Mouse (Mus musculus): Measurements from ENCODE around the gene Tbcc. TPM values are rescaled to one million over a fixed set of nuclear protein-coding genes. Genes with fewer than 3 reads are reported as not detected.

The Tbcc gene
- total and polyA plus RNA-seq, 3 experiments, result 19.3 to 31.8 TPM; not detected in 1

GRCm38 (mm10) chr17:46897221-46897950, 6.9 kb downstream of the Tbcc start (continued):
- no peak for TF ChIP-seq USF1 (IDR thresholded peaks at IDR 0.05; ENCODE audit: low read depth, low read length)

- Histone ChIP-seq H3K9ac (ENCODE audit: control insufficient read depth, low read depth, low read length, poor library complexity, severe bottlenecking) (no peak overlapping the region), H3K79me2 (ENCODE audit: control insufficient read depth, insufficient read depth, low read length, poor library complexity) (no peaks in the 10 kb centered on the region), H3K36me3 (ENCODE audit: control insufficient read depth in 1 of 2, insufficient read depth in 2 of 2, low read length in 2 of 2) (no peaks in the 10 kb centered on the region), H3K4me3 (ENCODE audit: control insufficient read depth in 1 of 2, insufficient read depth in 1 of 2, low read depth in 2 of 2, low read length in 2 of 2) (no peak overlapping the region), H3K9me3 (replicated peaks; ENCODE audit: insufficient read depth, low read length) (no peaks in the 10 kb centered on the region), H3K27me3 (ENCODE audit: control insufficient read depth in 1 of 2, insufficient read depth in 2 of 2, low read length in 2 of 2) (no peaks in the 10 kb centered on the region), H3K27ac (ENCODE audit: control insufficient read depth, low read depth, low read length) (no peak overlapping the region), H3K4me1 (ENCODE audit: control insufficient read depth in 1 of 2, insufficient read depth in 2 of 2, low read length in 2 of 2) (peaks cover 0 to 3% of the 10 kb centered on the region in 2 experiments; a peak in 1 of 4 replicates)
- TF ChIP-seq CHD1 (IDR thresholded peaks at IDR 0.05; ENCODE audit: low read depth, low read length) (no peak), POLR2AphosphoS5 (IDR thresholded peaks at IDR 0.05; ENCODE audit: borderline replicate concordance, low read depth, low read length) (no peak), RCOR1 (IDR thresholded peaks at IDR 0.05; ENCODE audit: low read depth, low read length) (no peak), POLR2A (IDR thresholded peaks at IDR 0.05; ENCODE audit: control insufficient read depth in 1 of 2, insufficient read depth in 1 of 2, low read depth in 1 of 2, low read length in 2 of 2, poor library complexity in 1 of 2) (no peak), ZNF384 (IDR thresholded peaks at IDR 0.05; ENCODE audit: low read depth, low read length) (no peak), ELF1 (IDR thresholded peaks at IDR 0.05; ENCODE audit: low read depth, low read length) (no peak), USF1 (IDR thresholded peaks at IDR 0.05; ENCODE audit: low read depth, low read length) (no peak), TCF12 (IDR thresholded peaks at IDR 0.05; ENCODE audit: low read depth, low read length) (no peak), MAZ (IDR thresholded peaks at IDR 0.05; ENCODE audit: low read depth, low read length) (no peak), UBTF (IDR thresholded peaks at IDR 0.05; ENCODE audit: borderline replicate concordance, insufficient read depth, low read depth, low read length) (no peak), SIN3A (IDR thresholded peaks at IDR 0.05; ENCODE audit: low read length) (no peak), HCFC1 (IDR thresholded peaks at IDR 0.05; ENCODE audit: low read depth, low read length) (no peak)
- no peak for DNase-seq (ENCODE audit: low read depth, low spot score)
Measured at GRCm38 (mm10) chr17:46900941-46901340, 10.5 kb downstream of the Tbcc start.

GRCm38 (mm10) chr17:46903876-46904490, 13.5 kb downstream of the Tbcc start:
- H3K36me3 ChIP-seq (ENCODE audit: control insufficient read depth in 1 of 2, insufficient read depth in 2 of 2, low read length in 2 of 2), result no peaks in the 10 kb centered on the region
- H3K4me1 ChIP-seq (ENCODE audit: control insufficient read depth in 1 of 2, insufficient read depth in 2 of 2, low read length in 2 of 2), result peaks cover 0 to 3% of the 10 kb centered on the region in 2 experiments; a peak in 1 of 4 replicates
- H3K4me3 ChIP-seq (ENCODE audit: control insufficient read depth in 1 of 2, insufficient read depth in 1 of 2, low read depth in 2 of 2, low read length in 2 of 2), result no peak overlapping the region
- TF ChIP-seq SIN3A (IDR thresholded peaks at IDR 0.05; ENCODE audit: low read length) (no peak), NRF1 (IDR thresholded peaks at IDR 0.05; ENCODE audit: insufficient read depth, low read depth, low read length, poor library complexity, severe bottlenecking) (0 out of 2 replicates have a peak, but pooled peaks have one; percentile 39), SMC3 (IDR thresholded peaks at IDR 0.05; ENCODE audit: low read depth, low read length) (peak; percentile 93), ZNF384 (IDR thresholded peaks at IDR 0.05; ENCODE audit: low read depth, low read length) (no peak), NELFE (IDR thresholded peaks at IDR 0.05; ENCODE audit: low read depth, low read length) (no peak), MYB (IDR thresholded peaks at IDR 0.05; ENCODE audit: low read depth, low read length) (no peak), CTCF (IDR thresholded peaks at IDR 0.05 in 2 of 3, conservative IDR thresholded peaks at IDR 0.05 in 1 of 3; ENCODE audit: control insufficient read depth in 1 of 3, insufficient read depth in 1 of 3, low read depth in 2 of 3, low read length in 3 of 3, poor library complexity in 1 of 3, severe bottlenecking in 1 of 3) (peak; percentile 90 to 95 (median 94)), POLR2A (IDR thresholded peaks at IDR 0.05; ENCODE audit: control insufficient read depth in 1 of 2, insufficient read depth in 1 of 2, low read depth in 1 of 2, low read length in 2 of 2, poor library complexity in 1 of 2) (no peak), POLR2AphosphoS2 (IDR thresholded peaks at IDR 0.05; ENCODE audit: low read length) (no peak), ELF1 (IDR thresholded peaks at IDR 0.05; ENCODE audit: low read depth, low read length) (no peak), GABPA (IDR thresholded peaks at IDR 0.05; ENCODE audit: low read depth, low read length) (no peak), RAD21 (IDR thresholded peaks at IDR 0.05; ENCODE audit: low read depth, low read length) (peak; percentile 73), TCF12 (IDR thresholded peaks at IDR 0.05; ENCODE audit: low read depth, low read length) (no peak), ZC3H11A (IDR thresholded peaks at IDR 0.05; ENCODE audit: low read depth, low read length) (peak; percentile 74), MYC (IDR thresholded peaks at IDR 0.05; ENCODE audit: low read depth, low read length) (peak; percentile 55; the same call in 1 of the 2 replicates)
- no peak overlapping the region for H3K9ac ChIP-seq (ENCODE audit: control insufficient read depth, low read depth, low read length, poor library complexity, severe bottlenecking)
- H3K79me2 ChIP-seq (ENCODE audit: control insufficient read depth, insufficient read depth, low read length, poor library complexity), result no peaks in the 10 kb centered on the region
- H3K9me3 ChIP-seq (replicated peaks; ENCODE audit: insufficient read depth, low read length), result no peaks in the 10 kb centered on the region
- no peak overlapping the region for H3K27ac ChIP-seq (ENCODE audit: control insufficient read depth, low read depth, low read length)
- no peaks in the 10 kb centered on the region for H3K27me3 ChIP-seq (ENCODE audit: control insufficient read depth in 1 of 2, insufficient read depth in 2 of 2, low read length in 2 of 2)
- DNase-seq (ENCODE audit: low read depth, low spot score), result peak; percentile 81

All from MEL (cell line).